Mouse (Mus musculus) E14TG2a.4 (cell line): ENCODE measurements around the gene Nos1ap.

ENCODE experiments used
- H3K27me3 ChIP-seq: 2 replicates; pipeline ENCODE4 v1.6.1; 2014; ENCODE audit warnings: low read length, control low read depth; ENCODE audit not compliant: insufficient read depth
- H3K36me3 ChIP-seq: 2 replicates; pipeline ENCODE4 v1.6.1; 2014; ENCODE audit warnings: low read length, control low read depth; ENCODE audit not compliant: insufficient read depth
- H3K4me1 ChIP-seq: replicated peaks from 2 replicates; pipeline ENCODE4 v1.6.1; 2014; ENCODE audit warnings: low read depth, low read length, control low read depth
- H3K4me3 ChIP-seq: replicated peaks from 2 replicates; pipeline ENCODE4 v1.5.1; 2014; ENCODE audit warnings: mild to moderate bottlenecking, low read length
- H3K9me3 ChIP-seq: 2 replicates; pipeline ENCODE4 v1.6.1; 2014; ENCODE audit warnings: low read length, control low read depth
- CTCF ChIP-seq: conservative IDR thresholded peaks from 2 replicates; pipeline ENCODE4 v1.5.1; 2014; ENCODE audit warnings: low read length
- NANOG ChIP-seq: IDR thresholded peaks from 2 replicates; pipeline ENCODE4 v1.6.1; 2014; ENCODE audit warnings: borderline replicate concordance, low read length, mixed read lengths
- POU5F1 ChIP-seq: IDR thresholded peaks from 2 replicates; pipeline ENCODE4 v1.6.1; 2014; ENCODE audit warnings: low read length, borderline replicate concordance

The Nos1ap gene

GRCm38 (mm10) chr1:170294786-170295570 is 294.7 kb downstream of the Nos1ap start:
- Histone ChIP-seq H3K27me3 (no peaks in the 10 kb centered on the region), H3K9me3 (no peaks in the 10 kb centered on the region), H3K4me1 (no peaks in the 10 kb centered on the region), H3K4me3 (no peak overlapping the region), H3K36me3 (no peaks in the 10 kb centered on the region)
- no peak for TF ChIP-seq POU5F1

GRCm38 (mm10) chr1:170293257-170293656 is 296.4 kb downstream of the Nos1ap start:
- H3K4me3 ChIP-seq = no peak overlapping the region

GRCm38 (mm10) chr1:170292239-170292951 is 297.3 kb downstream of the Nos1ap start:
- Histone ChIP-seq H3K9me3 (no peaks in the 10 kb centered on the region; the same call in 1 of the 2 replicates), H3K4me1 (no peaks in the 10 kb centered on the region), H3K27me3 (no peaks in the 10 kb centered on the region), H3K36me3 (no peaks in the 10 kb centered on the region), H3K4me3 (no peak overlapping the region)
- TF ChIP-seq POU5F1 = no peak
- TF ChIP-seq CTCF = peak; percentile 35

More at GRCm38 (mm10) chr1:170293257-170293656, 296.4 kb downstream of the Nos1ap start:
- Histone ChIP-seq H3K27me3 (no peaks in the 10 kb centered on the region), H3K9me3 (no peaks in the 10 kb centered on the region; the same call in 1 of the 2 replicates), H3K4me1 (no peaks in the 10 kb centered on the region), H3K36me3 (no peaks in the 10 kb centered on the region)
- TF ChIP-seq POU5F1 (no peak), NANOG (no peak), CTCF (no peak)

GRCm38 (mm10) chr1:170282415-170283129 is 307.1 kb downstream of the Nos1ap start:
- no peaks in the 10 kb centered on the region for H3K27me3 ChIP-seq
- no peaks in the 10 kb centered on the region for H3K36me3 ChIP-seq
- H3K4me1 ChIP-seq = no peaks in the 10 kb centered on the region
- no peaks in the 10 kb centered on the region for H3K9me3 ChIP-seq
- TF ChIP-seq CTCF (no peak), POU5F1 (no peak), NANOG (no peak)
- H3K4me3 ChIP-seq = no peak overlapping the region

- Histone ChIP-seq H3K27me3 (no peaks in the 10 kb centered on the region), H3K36me3 (no peaks in the 10 kb centered on the region), H3K9me3 (no peaks in the 10 kb centered on the region), H3K4me3 (no peak within 1 kb of the TSS), H3K4me1 (no peaks in the 10 kb centered on the region)
- TF ChIP-seq NANOG (no peak), POU5F1 (no peak), CTCF (no peak)
These were observed 312.6 kb downstream of the Nos1ap start, which contains the start of gene Sh2d1b1 for GRCm38 (mm10) chr1:170277016-170277415. Gene Sh2d1b1 (plus strand): TSS chr1:170277320.

- Histone ChIP-seq H3K9me3 (no peaks in the 10 kb centered on the region), H3K36me3 (no peaks in the 10 kb centered on the region), H3K4me3 (no peak overlapping the region), H3K4me1 (no peaks in the 10 kb centered on the region), H3K27me3 (no peaks in the 10 kb centered on the region)
- TF ChIP-seq CTCF (no peak), POU5F1 (no peak), NANOG (no peak)
These were observed 316.4 kb downstream of the Nos1ap start for GRCm38 (mm10) chr1:170273252-170273651.

GRCm38 (mm10) chr1:170270696-170271095 is 319.0 kb downstream of the Nos1ap start:
- H3K4me1 ChIP-seq = no peaks in the 10 kb centered on the region
- H3K4me3 ChIP-seq = no peak overlapping the region
- TF ChIP-seq POU5F1 (no peak), NANOG (no peak), CTCF (no peak)
- H3K36me3 ChIP-seq = no peaks in the 10 kb centered on the region
- no peaks in the 10 kb centered on the region for H3K9me3 ChIP-seq
- no peaks in the 10 kb centered on the region for H3K27me3 ChIP-seq

- H3K4me3 ChIP-seq = no peak overlapping the region
- TF ChIP-seq POU5F1 = no peak
- TF ChIP-seq CTCF = no peak
- no peak for TF ChIP-seq NANOG
- no peaks in the 10 kb centered on the region for H3K4me1 ChIP-seq
- no peaks in the 10 kb centered on the region for H3K36me3 ChIP-seq
- H3K27me3 ChIP-seq = no peaks in the 10 kb centered on the region
- H3K9me3 ChIP-seq = no peaks in the 10 kb centered on the region
These were observed 319.4 kb downstream of the Nos1ap start for GRCm38 (mm10) chr1:170270281-170270680.
